Mouse (Mus musculus): ENCODE measurements around the gene Btbd1.
A peak's percentile ranks its signal among the peaks of the same experiment; 100 is the strongest.

Gene Btbd1

GRCm38 (mm10) chr7:81829379-81829894 lies at the start of gene Btbd1:
Gene Btbd1, minus strand, starts transcription at chr7:81829431.
- peak; percentile 92 for DNase-seq

- no peak for DNase-seq
Observed at GRCm38 (mm10) chr7:81875372-81875771, 46.1 kb upstream of the Btbd1 start.

GRCm38 (mm10) chr7:81874636-81875035 lies 45.4 kb upstream of the Btbd1 start:
- peak; percentile 62 for DNase-seq

DNA sequence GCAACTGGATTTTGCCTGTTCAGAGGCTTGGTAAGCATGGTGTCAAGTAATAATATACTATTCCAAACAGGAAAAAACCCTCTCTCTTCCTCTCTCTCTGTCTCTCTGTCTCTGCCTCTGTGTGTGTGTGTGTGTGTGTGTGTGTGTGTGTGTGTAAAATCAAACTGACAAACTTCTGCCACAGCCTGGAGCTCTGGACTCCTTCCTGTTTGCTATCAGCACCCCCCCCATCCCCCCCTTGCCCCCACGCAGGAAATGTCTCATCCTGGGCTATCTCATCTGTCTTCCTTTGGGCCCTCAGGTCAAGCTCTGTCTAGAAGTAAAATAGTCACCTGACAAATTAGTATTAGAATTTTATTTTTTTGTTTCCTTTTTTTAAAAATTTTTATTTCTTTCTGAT lies 44.6 kb upstream of the Btbd1 start:
- DNase-seq = no peak

GRCm38 (mm10) chr7:81872493-81873013 lies 43.3 kb upstream of the Btbd1 start:
- DNase-seq = no peak

DNA sequence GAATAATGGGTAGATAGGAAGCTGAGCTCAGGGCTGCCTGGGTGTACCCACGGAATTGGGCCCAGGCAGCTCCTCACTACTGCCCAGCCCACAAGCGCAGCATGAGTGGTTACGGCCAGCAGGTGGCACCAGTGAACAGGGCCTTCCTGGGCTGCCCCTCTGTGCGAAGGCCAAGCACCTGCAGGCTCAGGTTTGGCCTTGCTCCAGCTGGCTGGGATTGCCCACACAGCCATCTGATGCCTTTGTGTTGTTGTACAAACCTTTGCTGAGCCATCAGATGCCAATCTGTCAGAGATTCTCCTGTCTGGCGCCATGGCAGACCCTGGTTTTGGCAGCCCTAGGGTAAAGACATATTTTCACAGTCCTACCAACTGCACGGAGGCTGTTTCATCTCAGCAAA lies 38.9 kb upstream of the Btbd1 start:
- peak; percentile 78 for DNase-seq

GRCm38 (mm10) chr7:81867231-81867930 lies 38.1 kb upstream of the Btbd1 start:
- no peak for DNase-seq

DNA sequence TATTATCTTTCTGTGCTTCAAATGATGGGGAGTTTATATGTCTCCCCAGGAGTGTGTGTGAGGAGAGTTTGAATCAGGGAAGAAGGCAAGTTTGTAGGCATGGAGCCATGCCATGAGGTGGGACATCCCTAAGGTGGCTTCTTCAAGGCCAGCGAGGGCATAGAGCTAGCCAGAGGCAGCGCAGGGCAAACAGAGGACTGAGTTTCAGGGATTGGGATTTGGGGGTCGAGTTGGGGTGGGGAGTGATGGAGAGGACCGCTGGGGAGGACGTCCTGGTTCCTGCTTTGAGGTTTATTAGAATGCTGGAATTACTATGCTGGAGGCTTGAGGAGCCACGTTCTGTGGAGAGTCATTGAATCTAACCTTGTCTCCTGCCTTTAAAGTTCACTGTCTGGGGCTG lies 36.7 kb upstream of the Btbd1 start:
- no peak for DNase-seq

DNA sequence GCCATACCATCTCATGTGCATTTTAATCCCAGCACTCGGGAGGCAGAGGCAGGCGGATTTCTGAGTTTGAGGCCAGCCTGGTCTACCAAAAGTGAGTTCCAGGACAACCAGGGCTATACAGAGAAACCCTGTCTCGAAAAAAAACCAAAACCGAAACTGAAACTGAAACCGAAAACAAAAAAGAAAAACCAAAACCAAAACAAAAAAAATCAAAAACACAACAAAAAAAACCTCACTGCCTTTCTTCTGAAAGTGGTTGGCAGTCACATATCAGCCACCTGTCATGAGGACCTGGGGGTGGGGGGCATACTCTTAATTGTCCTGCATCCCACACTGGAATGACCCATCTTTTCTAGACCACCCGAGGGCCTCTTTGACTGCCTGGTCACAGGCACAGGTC lies 35.3 kb upstream of the Btbd1 start:
- no peak for DNase-seq

- peak; percentile 60 for DNase-seq
Observed at GRCm38 (mm10) chr7:81862587-81863583, 33.7 kb upstream of the Btbd1 start.

DNA sequence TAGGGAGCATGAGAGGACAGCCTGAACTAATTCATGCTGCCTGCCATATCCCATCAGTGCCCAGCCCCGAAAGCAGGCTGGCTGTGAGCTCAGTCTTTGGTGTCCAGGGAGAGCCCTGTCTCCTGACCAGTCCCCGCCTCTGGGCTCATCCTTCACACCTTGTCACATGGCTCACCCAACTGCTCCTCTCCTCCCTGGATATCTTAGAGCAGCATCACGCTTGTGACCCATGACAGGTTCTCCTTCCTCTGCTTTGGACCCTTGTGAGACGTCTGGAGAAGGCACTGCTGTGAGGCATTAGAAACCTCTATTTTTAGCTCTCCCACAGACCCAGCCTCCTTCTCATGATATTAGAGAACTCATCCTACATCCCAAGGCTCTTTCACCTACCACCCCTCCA lies 32.7 kb upstream of the Btbd1 start:
- no peak for DNase-seq

DNA sequence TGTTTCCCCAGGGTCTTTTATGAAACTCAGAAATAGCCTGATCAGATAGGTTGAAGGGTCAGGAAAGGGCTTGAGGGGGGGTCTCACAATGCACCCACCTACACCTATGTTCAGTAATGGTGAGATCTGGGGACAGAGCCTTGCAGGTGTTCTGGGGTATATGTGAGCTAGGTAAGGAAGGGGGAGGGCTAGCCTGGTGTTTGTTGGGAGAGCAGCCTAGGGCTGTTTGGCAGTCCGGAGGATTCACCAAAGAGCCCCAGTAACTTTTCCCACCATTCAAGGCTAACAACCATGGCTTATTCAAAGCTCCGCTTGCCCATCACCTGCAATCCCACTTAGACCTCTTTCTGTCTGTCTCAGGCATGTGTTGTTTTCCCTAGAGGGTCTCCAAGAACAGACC lies 32.2 kb upstream of the Btbd1 start:
- no peak for DNase-seq

GRCm38 (mm10) chr7:81860996-81861395 lies 31.8 kb upstream of the Btbd1 start:
- DNase-seq = no peak

GRCm38 (mm10) chr7:81860071-81860470 lies 30.8 kb upstream of the Btbd1 start:
- DNase-seq = peak; percentile 45

- peak; percentile 67 for DNase-seq
Observed at GRCm38 (mm10) chr7:81858968-81859721, 29.9 kb upstream of the Btbd1 start, which contains the start of gene Tm6sf1. Gene Tm6sf1, plus strand, starts transcription at chr7:81859001.

- no peak for DNase-seq
Observed at GRCm38 (mm10) chr7:81858236-81858635, 29.0 kb upstream of the Btbd1 start.

DNA sequence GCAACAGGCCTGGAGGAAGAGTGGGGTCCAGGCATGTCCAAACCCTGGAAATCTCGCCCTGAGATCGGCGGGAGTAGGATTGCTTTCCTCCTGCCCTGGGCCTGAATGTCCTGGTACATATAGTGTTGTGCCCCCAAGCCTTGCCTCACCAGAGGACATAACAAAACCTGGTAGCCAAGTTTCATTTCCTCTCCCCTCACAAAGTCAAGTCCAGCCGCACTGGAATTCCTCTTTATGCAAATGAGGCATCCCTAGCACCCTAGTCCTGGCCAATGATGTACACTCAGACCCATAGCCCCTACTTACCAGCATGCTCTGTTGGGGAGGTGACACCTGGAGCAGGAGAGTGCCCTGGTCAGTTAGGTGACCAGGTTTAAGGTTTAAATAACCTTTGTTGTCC lies 27.0 kb upstream of the Btbd1 start:
- DNase-seq = no peak

DNA sequence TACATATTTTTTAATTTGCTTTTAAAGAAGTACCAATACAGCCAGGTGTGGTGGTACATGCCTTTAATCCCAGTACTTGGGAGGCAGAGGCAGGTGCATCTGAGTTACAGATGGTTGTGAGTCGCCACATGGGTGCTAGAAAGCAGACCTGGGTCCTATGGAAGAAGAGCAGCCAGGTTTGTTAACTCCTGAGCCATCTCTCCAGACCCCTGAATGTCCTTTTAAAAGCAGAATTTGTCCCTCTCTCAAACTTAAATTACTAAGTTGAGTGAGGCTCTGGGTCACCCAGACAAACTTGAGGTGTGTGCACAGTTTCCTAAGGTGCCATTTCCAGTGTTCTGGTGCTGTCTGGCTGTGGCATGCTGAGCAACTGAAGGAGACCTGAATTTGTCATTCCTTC lies 26.5 kb upstream of the Btbd1 start, which contains the start of gene Gm10160:
Gm10160 (minus strand) TSS at position 101 of the 400 bp plus-strand sequence.
- DNase-seq = no peak

- no peak for DNase-seq
Observed at GRCm38 (mm10) chr7:81854568-81855307, 25.5 kb upstream of the Btbd1 start.

GRCm38 (mm10) chr7:81851706-81852105 lies 22.5 kb upstream of the Btbd1 start:
- no peak for DNase-seq

DNA sequence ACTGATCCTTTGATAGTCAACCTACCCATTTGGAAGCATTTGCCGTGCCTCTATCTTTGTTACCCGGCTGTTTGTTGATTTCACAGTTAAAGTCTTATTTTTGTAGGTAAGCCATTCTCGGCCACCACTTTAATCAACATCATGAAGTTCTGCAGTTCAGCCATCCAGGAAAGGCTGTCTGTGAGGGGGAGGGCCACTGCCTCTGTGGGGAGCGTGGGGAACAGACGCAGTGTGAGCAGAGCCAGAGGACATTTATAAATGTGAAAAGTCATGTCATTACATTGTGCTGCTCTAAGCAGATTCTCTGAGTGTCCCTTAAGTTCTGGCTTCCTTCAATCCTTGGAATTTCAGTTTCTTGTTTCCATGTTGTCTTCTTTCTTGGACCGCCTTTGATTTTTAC lies 20.9 kb upstream of the Btbd1 start:
- no peak for DNase-seq

GRCm38 (mm10) chr7:81849633-81850032 lies 20.4 kb upstream of the Btbd1 start:
- DNase-seq = no peak

All from lung, postnatal 10 days (tissue).